Mouse (Mus musculus) ES-E14 (cell line): Measurements from ENCODE around the gene Ablim1. TPM values are rescaled to one million over a fixed set of nuclear protein-coding genes. Genes with fewer than 3 reads are reported as not detected.

Experiments
- DNase-seq: peaks from one replicate; pipeline ENCODE4 v3.0.0-alpha.2; 2013; ENCODE audit warnings: low read depth, low spot score
- H3K27ac ChIP-seq: 2 replicates; pipeline ENCODE4 v1.5.1; 2012; ENCODE audit warnings: low read depth, mild to moderate bottlenecking, low read length, moderate library complexity, mixed read lengths; ENCODE audit not compliant: poor library complexity, insufficient read depth, severe bottlenecking
- H3K36me3 ChIP-seq: 2 replicates; pipeline ENCODE4 v1.6.1; 2012; ENCODE audit warnings: mild to moderate bottlenecking, low read length, moderate library complexity, mixed read lengths; ENCODE audit not compliant: control insufficient read depth, poor library complexity, insufficient read depth, severe bottlenecking
- H3K4me1 ChIP-seq, 2 experiments: fragments of 150-350 bp in 1 of 2; sonication (generic) in 1 of 2; 2 replicates each; pipeline ENCODE4 v1.6.1; 2012; ENCODE audit warnings: low read length in 2 of 2, mild to moderate bottlenecking in 1 of 2, mixed read lengths in 1 of 2; ENCODE audit not compliant: control insufficient read depth in 2 of 2, insufficient read depth in 2 of 2, poor library complexity in 1 of 2
- H3K4me3 ChIP-seq, 2 experiments: fragments of 150-350 bp in 1 of 2; sonication (generic) in 1 of 2; 2 replicates each; pipeline ENCODE4 v1.5.1; 2012; ENCODE audit warnings: low read length in 2 of 2, low read depth in 1 of 2, mild to moderate bottlenecking in 1 of 2, mixed read lengths in 1 of 2; ENCODE audit not compliant: insufficient read depth in 1 of 2, poor library complexity in 1 of 2, severe bottlenecking in 1 of 2
- H3K9ac ChIP-seq: 2 replicates; pipeline ENCODE4 v1.6.1; 2012; ENCODE audit warnings: low read depth, mild to moderate bottlenecking, low read length, mixed read lengths; ENCODE audit not compliant: poor library complexity, insufficient read depth, severe bottlenecking
- H3K9me3 ChIP-seq: fragments of 150-350 bp; sonication (generic); 2 replicates; pipeline ENCODE4 v1.6.1; 2012; ENCODE audit warnings: low read depth, mild to moderate bottlenecking, low read length; ENCODE audit not compliant: control insufficient read depth, insufficient read depth
- CHD2 ChIP-seq: IDR thresholded peaks from 2 replicates; pipeline ENCODE4 v1.6.1; 2014; ENCODE audit warnings: mild to moderate bottlenecking, low read depth, low read length, inconsistent platforms
- HCFC1 ChIP-seq: IDR thresholded peaks from 2 replicates; pipeline ENCODE4 v1.6.1; 2012; ENCODE audit warnings: low read length, inconsistent platforms, borderline replicate concordance; ENCODE audit not compliant: insufficient read depth
- MAFK ChIP-seq: IDR thresholded peaks from 2 replicates; pipeline ENCODE4 v1.6.1; 2014; ENCODE audit warnings: mild to moderate bottlenecking, low read depth, low read length, inconsistent platforms; ENCODE audit not compliant: insufficient read depth
- ZC3H11A ChIP-seq: IDR thresholded peaks from 2 replicates; pipeline ENCODE4 v1.6.1; 2012; ENCODE audit warnings: low read depth, mild to moderate bottlenecking, inconsistent platforms, low read length, borderline replicate concordance
- ZNF384 ChIP-seq: IDR thresholded peaks from 2 replicates; pipeline ENCODE4 v1.6.1; 2012; ENCODE audit warnings: low read depth, low read length, inconsistent platforms
- in situ Hi-C, 2 experiments: fragments of 600-800 bp; cut with MboI; formaldehyde crosslinking; loops; one replicate each; pipeline ENCODE4 v1.15.1; 2025; ENCODE audit warnings: low sequenced_read_pairs in 2 of 2, inconsistent platforms in 1 of 2; ENCODE audit not compliant: unreplicated experiment in 2 of 2
- total RNA-seq: library from RNA; depleted of rRNA; stranded (reverse); fragments of 300-350 nt; gene quantifications from 2 replicates; pipeline ENCODE4 v1.2.3, GENCODE M21; 2012

Gene Ablim1
- total RNA-seq, 1 experiment, result 5.4 TPM

- H3K9ac ChIP-seq, result no peak overlapping the region
- TF ChIP-seq HCFC1 (no peak), ZNF384 (no peak), CHD2 (no peak), ZC3H11A (no peak), MAFK (no peak)
- H3K36me3 ChIP-seq, result no peaks in the 10 kb centered on the region
- H3K4me1 ChIP-seq, result no peaks in the 10 kb centered on the region
- H3K27ac ChIP-seq, result no peak overlapping the region
- DNase-seq, result no peak
- no peaks in the 10 kb centered on the region for H3K9me3 ChIP-seq
- H3K4me3 ChIP-seq, result no peak overlapping the region
- in situ Hi-C loops, result no loop called here
These were observed 209.6 kb downstream of the Ablim1 start for GRCm38 (mm10) chr19:57105156-57105555.

- Histone ChIP-seq H3K9me3 (no peaks in the 10 kb centered on the region), H3K27ac (no peak overlapping the region)
These were observed 210.5 kb downstream of the Ablim1 start for GRCm38 (mm10) chr19:57104171-57104748.

GRCm38 (mm10) chr19:57103360-57103958 is 211.3 kb downstream of the Ablim1 start:
- Histone ChIP-seq H3K4me3 (no peak overlapping the region), H3K36me3 (no peaks in the 10 kb centered on the region), H3K9me3 (no peaks in the 10 kb centered on the region), H3K27ac (no peak overlapping the region), H3K4me1 (peaks cover 3 to 5% of the 10 kb centered on the region in 2 experiments; a peak in 3 of 4 replicates), H3K9ac (no peak overlapping the region)
- in situ Hi-C loops, result no loop called here
- DNase-seq, result no peak
- no peak for TF ChIP-seq ZC3H11A
- TF ChIP-seq ZNF384, result no peak
- TF ChIP-seq HCFC1, result no peak
- TF ChIP-seq MAFK, result no peak
- TF ChIP-seq CHD2, result no peak

More at GRCm38 (mm10) chr19:57104171-57104748, 210.5 kb downstream of the Ablim1 start:
- in situ Hi-C loops, result no loop called here
- no peak overlapping the region for H3K9ac ChIP-seq
- TF ChIP-seq ZC3H11A (no peak), ZNF384 (no peak)
- no peak overlapping the region for H3K4me3 ChIP-seq
- no peaks in the 10 kb centered on the region for H3K36me3 ChIP-seq
- peaks cover 0 to 3% of the 10 kb centered on the region in 2 experiments; a peak in 1 of 4 replicates for H3K4me1 ChIP-seq
- DNase-seq, result no peak

- DNase-seq, result no peak
- Histone ChIP-seq H3K9ac (no peak overlapping the region), H3K36me3 (no peaks in the 10 kb centered on the region), H3K4me1 (peaks cover 5% of the 10 kb centered on the region in 2 experiments; a peak in 3 of 4 replicates), H3K9me3 (no peaks in the 10 kb centered on the region), H3K4me3 (no peak overlapping the region), H3K27ac (no peak overlapping the region)
- in situ Hi-C loops, result no loop called here
- no peak for TF ChIP-seq ZNF384
- TF ChIP-seq HCFC1, result no peak
- TF ChIP-seq CHD2, result no peak
- TF ChIP-seq ZC3H11A, result no peak
- TF ChIP-seq MAFK, result no peak
These were observed 212.7 kb downstream of the Ablim1 start for GRCm38 (mm10) chr19:57101986-57102385.
